Mouse (Mus musculus) left cerebral cortex, postnatal 36 days (tissue): Measurements from ENCODE around the gene Sel1l3. TPM values are rescaled to one million over a fixed set of nuclear protein-coding genes. Genes with fewer than 3 reads are reported as not detected.

Experiments
- DNase-seq, 2 experiments: peaks; one replicate each; pipeline ENCODE4 v3.0.0; 2021 to 2022; ENCODE audit warnings: low spot score in 2 of 2, mixed read lengths in 1 of 2
- intact Hi-C: fragments of 180-260 bp; cut with DNase I; formaldehyde crosslinking; loops from one replicate; pipeline ENCODE4 v1.15.1; 2025
- total RNA-seq, 2 experiments: library from RNA; stranded (reverse); gene quantifications; 2 replicates each; pipeline ENCODE4 v1.2.3; 2021

Sel1l3 gene
- total RNA-seq, 2 experiments from 2014 or later: 63.4 to 74.2 TPM

- DNase-seq: no peak
- intact Hi-C loops: no loop called here
These were observed 103.5 kb downstream of the Sel1l3 start for GRCm38 (mm10) chr5:53110225-53110624.

DNA sequence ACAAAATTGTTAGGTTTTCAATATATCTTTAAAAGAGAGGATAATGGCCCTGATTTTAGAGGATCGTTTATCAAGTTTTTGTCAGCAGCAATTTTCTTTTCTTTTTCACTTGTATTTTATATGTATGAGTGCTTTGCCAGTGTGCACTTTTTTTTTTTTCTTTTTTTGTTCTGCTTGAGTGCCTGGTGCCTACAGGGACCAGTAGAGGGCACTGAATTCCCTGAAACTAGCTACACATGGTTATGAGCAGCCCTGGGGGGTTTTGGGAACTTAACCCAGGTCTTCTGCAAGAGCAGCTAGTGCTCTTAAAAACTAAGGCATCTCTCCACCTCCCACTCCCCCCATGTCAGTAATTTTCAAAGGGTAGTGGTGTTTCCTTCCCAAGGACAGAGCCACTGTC, 105.1 kb downstream of the Sel1l3 start:
- intact Hi-C loops: no loop called here
- no peak for DNase-seq

GRCm38 (mm10) chr5:53108026-53108425, 105.7 kb downstream of the Sel1l3 start:
- intact Hi-C loops: no loop called here

DNA sequence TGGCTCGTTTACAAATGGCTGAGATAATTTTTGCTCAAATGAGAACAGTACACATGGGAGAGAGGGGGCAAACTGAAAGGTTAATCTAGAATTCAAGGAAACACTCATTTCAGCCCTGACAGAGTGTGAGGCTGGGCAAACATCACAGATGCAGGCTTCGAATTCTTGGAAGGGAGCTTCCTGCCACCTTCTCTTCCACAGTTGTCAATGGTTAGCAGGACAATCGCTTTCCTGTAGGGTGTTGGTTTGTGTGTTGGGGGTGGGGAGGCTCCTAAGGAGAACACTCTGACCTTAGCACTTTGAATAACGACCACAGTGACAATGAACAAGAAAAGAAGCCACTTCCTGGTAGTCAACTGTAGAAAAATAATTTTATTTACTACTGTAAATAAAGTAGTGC, 107.0 kb downstream of the Sel1l3 start:
- no peak for DNase-seq
- intact Hi-C loops: no loop called here

More at GRCm38 (mm10) chr5:53108026-53108425, 105.7 kb downstream of the Sel1l3 start:
- no peak for DNase-seq

DNA sequence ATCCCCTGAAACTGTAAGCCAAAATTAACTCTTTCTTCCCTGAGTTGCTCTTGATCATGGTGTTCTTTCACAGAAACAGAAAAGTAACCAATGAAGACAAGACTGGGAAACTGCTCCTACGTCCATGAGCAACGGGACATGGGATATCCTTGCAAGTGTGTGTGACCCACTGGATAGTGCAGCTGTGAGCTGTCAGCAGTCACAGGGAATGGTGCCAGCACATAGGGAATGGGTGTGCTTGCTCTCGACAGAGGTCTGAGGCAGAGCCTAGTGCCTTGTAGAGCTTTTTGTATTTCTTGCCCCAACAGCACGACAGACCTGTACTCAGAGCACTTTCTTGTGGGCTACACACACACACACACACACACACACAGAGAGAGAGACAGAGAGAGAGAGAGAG, 107.6 kb downstream of the Sel1l3 start:
- intact Hi-C loops: no loop called here
- no peak for DNase-seq

DNA sequence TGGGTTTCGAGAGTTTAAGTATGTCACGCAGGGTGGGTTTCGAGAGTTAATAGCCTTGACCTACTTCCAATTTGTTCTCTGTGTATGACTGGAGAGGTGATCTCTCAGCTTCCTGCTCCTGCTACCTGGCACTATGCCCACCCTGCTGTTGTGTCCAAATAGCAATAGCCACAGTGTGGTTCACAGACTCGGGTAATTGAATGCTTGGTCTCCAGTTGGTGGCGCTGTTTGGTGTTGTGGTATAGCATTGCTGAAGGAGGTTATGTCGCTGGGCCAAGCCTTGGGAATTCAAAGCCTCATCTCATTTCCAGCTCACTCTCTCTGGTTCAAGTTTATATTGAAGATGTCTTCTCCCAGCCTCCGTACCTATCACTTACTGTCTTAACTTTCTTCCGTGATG, 108.0 kb downstream of the Sel1l3 start:
- intact Hi-C loops: no loop called here
- DNase-seq: no peak

DNA sequence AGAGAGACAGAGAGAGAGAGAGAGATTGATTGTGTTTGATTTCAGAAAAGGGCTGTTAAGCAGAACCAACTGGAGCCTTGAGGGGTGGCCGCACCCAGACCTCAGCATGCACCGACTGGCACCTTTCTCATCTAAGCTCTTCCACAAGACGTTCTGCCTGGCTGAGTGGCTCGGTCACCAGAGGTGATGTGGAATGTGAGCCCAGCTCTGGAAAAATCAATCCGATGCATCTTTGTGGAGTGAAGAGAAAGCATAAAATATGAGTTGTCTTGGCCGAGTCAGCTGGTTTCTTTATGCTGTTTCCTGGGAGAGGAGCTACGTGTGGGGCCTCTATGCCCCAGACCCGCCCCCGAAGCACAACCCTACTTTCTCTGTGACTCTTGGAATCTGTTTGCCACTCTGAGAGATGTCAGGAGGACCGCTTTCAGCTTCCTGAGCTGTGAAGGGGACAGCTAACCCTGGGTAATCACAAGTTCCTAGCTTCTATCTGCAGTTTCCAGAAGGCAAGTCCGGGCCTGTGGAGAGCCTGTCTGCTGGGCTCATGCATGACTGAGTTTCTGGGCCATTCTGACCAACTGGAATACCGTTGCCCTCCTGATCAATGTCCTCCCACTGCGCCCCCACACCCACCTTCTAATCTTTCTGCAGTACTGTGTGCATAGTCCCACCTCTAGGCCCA, 109.4 kb downstream of the Sel1l3 start:
- intact Hi-C loops: no loop called here
- no peak for DNase-seq

DNA sequence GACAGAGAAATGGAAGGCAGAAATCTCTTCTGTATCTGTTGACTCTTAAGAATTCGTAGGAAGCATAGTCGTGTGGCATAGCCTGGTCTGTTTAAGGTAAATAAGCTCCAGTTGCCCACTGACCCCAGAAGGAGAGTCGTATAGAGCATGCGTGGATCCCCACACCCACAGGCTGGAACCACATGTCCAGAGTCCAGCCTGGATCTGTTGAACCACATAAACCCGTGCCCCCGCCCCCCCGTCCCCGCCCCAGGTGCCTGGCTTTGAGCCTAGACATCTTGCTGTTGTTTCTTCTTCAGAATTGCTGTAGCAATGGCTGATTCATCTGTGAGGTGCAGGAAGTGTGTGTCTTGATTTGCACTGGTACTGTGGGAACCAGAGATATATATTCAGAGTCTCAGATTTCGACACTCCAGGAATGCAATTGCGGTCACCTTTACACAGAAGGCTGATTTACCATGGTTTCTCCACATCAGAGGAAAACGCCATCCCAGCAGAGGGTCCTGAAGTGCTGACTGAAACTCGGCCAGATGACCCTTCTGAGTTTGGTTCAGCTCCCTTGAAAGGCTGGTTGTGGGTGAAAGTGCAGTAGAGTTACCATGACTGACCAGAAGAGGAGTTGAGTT, 111.8 kb downstream of the Sel1l3 start:
- DNase-seq: no peak
- intact Hi-C loops: no loop called here

DNA sequence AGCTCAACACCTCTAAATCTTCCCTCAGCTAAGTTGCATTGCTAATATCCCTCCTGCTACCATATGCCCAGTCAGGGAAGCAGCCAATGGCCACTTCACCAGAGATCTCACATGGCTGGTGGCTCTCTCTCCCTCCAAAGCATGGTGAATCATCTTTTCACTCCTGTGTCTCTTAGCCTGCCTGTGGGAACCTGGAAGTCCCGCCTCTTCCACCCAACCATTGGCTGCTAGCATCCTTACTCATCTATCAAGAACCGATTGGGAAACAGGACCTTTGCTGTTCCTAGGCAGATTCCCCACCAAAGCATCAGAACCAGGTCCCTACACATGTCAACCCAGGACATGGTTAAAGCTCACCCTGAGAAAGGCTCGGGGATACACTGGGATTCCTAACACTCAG, 122.4 kb downstream of the Sel1l3 start:
- DNase-seq: no peak
- intact Hi-C loops: no loop called here

DNA sequence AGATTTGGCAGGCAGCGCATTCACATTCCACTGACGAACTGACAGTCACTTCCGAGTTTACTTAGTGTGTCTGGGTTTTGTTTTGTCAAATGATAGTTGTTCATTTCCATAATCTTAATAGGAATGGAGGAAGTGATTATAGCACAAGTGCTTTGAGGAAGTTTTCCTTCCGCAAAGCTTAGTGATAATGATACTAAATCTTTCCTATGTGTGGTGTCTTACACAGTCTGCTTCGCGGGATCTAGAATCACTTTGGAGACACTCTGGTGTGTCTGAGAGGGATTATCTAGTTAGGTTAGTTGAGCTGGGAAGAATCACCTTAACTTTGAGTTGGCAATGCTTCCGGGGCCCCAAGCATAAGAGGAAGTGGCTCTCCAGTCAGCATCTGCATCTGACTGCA, 126.3 kb downstream of the Sel1l3 start:
- intact Hi-C loops: no loop called here

DNA sequence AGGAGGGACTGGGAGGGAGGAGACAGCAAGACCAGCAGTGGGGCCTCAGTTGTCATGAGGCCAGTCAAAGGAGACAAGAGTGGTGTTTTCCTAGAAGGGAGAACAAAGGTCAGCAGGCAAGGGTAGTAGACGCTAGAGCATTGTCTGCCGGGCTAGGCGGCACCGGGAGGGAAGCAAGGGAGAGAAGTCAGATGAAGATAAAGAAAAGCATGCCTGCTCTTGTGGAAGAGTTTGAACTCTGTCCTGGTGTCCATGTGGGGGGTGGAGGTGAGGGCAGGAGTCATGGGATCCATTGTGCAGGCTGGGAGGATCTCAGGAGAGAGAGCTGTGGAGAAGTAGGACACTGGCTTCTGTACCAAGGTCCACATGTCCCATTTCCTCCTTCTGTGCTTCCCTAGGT, 135.3 kb downstream of the Sel1l3 start:
- intact Hi-C loops: no loop called here
- DNase-seq: no peak

More for the DNA sequence above, 126.3 kb downstream of the Sel1l3 start:
- DNase-seq: no peak

DNA sequence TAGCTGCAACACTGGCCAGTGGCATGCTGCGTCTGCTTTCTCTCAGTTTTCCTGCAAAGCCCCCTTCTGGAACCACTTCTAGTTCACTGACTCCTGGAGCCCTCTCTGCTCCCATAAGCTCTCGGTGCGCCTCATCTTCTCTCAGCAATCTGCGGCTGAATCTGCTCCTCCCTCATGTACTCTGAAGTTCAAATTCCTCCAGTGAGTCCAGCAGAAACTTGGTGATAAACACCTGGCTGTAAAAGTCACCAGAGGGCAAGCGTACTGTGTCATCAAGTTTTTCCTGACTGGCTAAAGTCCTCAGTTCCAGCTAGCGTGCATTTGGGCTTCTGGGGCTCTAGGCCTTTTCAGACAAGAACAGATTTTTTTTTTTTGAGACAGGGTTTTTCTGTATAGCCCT, 139.2 kb downstream of the Sel1l3 start:
- intact Hi-C loops: no loop called here
- DNase-seq: no peak

GRCm38 (mm10) chr5:53061532-53062130, 152.1 kb downstream of the Sel1l3 start:
- DNase-seq: no peak
- intact Hi-C loops: no loop called here

Other genes starting within 250 kb of the Sel1l3 start
- gene Slc34a2, start 175.8 kb downstream of the Sel1l3 start, total RNA-seq: not detected
- gene Smim20, start 53.2 kb upstream of the Sel1l3 start, total RNA-seq: 10 to 100 TPM; 33.5 to 40.5 TPM